Mouse (Mus musculus) bone marrow, adult 2 months (tissue): ENCODE data around the gene Vac14.

ENCODE experiments used
- CTCF ChIP-seq: fragments of 200-500 bp; IDR thresholded peaks from 2 replicates; pipeline ENCODE4 v1.5.1; 2011; ENCODE audit warnings: low read length, control low read depth; ENCODE audit not compliant: control insufficient read depth, insufficient read depth
- POLR2A ChIP-seq: fragments of 200-500 bp; IDR thresholded peaks from 2 replicates; pipeline ENCODE4 v1.6.1; 2011; ENCODE audit warnings: low read depth, mild to moderate bottlenecking, control low read depth, low read length, borderline replicate concordance; ENCODE audit not compliant: control insufficient read depth

DNA sequence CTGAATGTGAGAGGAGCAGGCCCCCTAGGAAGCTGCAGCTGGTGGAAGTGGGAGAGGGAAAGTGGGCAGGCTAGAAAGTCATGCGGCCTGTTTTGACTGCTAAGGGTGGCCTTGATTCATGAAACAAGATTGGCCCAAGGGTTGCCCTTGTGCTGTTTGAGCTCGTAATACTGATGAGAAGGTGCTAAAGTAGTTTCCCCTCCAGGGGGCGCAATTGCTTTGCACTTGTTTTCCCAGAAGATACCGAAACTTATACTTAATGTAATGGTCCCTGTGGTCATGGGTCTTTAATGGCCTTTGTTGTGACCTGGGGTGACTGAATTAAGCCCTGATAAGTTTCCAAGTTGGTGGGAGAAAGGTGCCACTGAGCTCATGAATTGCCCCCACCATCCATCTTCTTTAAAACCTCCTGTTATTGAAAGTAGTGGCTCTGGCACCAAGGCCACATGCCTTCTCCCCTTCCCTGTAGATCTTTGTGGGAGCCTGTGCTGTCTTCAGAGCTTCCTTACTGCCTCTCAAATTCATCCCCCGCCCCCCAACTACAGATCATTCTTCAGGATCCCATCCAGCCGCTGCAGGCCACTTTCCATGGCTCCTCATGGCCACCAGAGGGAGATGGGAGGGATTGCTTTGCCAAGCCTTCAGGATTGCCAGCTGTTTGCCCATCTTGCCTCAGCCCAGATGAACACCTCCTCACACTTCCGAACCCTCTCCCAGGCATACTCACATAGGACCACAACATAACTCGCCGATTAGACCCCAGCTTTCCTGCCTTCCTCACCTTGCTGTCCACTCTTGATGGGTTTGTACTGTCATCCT lies 11.1 kb downstream of the Vac14 start:
- TF ChIP-seq CTCF = peak; percentile 9; the same call in 1 of the 2 replicates
- TF ChIP-seq POLR2A = no peak
